Mouse (Mus musculus) adrenal gland, postnatal 14 days (tissue): ENCODE measurements at regions not wholly inside any gene's neighbourhood (a gene's known extent, or its start where the extent isn't known, plus 50 kb on each side); places are given as distances from the start of the nearest gene placed in this dataset.

Experiments used
- DNase-seq: peaks from one replicate; pipeline ENCODE4 v3.0.0; 2021; ENCODE audit warnings: mixed read lengths

- no peak for DNase-seq
These were observed 364.1 kb upstream of the 3110018I06Rik start for GRCm38 (mm10) chr12:107124263-107124885.

- DNase-seq = no peak
These were observed 363.2 kb upstream of the 3110018I06Rik start for GRCm38 (mm10) chr12:107125201-107125600.

GRCm38 (mm10) chr12:107126056-107126455, 362.4 kb upstream of the 3110018I06Rik start:
- DNase-seq = no peak

- DNase-seq = no peak
These were observed 360.8 kb upstream of the 3110018I06Rik start for GRCm38 (mm10) chr12:107127591-107127990.

GRCm38 (mm10) chr12:107129232-107129631, 359.2 kb upstream of the 3110018I06Rik start:
- no peak for DNase-seq

GRCm38 (mm10) chr12:107131351-107131750, 357.1 kb upstream of the 3110018I06Rik start:
- no peak for DNase-seq

GRCm38 (mm10) chr12:107131841-107132240, 356.6 kb upstream of the 3110018I06Rik start:
- no peak for DNase-seq

GRCm38 (mm10) chr12:107132501-107132900, 355.9 kb upstream of the 3110018I06Rik start:
- DNase-seq = no peak

GRCm38 (mm10) chr12:107134353-107134752, 354.1 kb upstream of the 3110018I06Rik start:
- DNase-seq = no peak

- DNase-seq = no peak
These were observed 349.6 kb upstream of the 3110018I06Rik start for GRCm38 (mm10) chr12:107138677-107139400.

GRCm38 (mm10) chr12:107140957-107141595, 347.4 kb upstream of the 3110018I06Rik start:
- no peak for DNase-seq

- DNase-seq = no peak
These were observed 346.2 kb upstream of the 3110018I06Rik start for GRCm38 (mm10) chr12:107142226-107142625.

- DNase-seq = no peak
These were observed 341.8 kb upstream of the 3110018I06Rik start for GRCm38 (mm10) chr12:107146608-107147121.

GRCm38 (mm10) chr12:107148451-107148850, 340.0 kb upstream of the 3110018I06Rik start:
- DNase-seq = no peak

GRCm38 (mm10) chr12:107151089-107151488, 337.3 kb upstream of the 3110018I06Rik start:
- DNase-seq = no peak

GRCm38 (mm10) chr12:107154668-107155067, 333.8 kb upstream of the 3110018I06Rik start:
- DNase-seq = no peak

- DNase-seq = no peak
These were observed 331.5 kb upstream of the 3110018I06Rik start for GRCm38 (mm10) chr12:107156791-107157428.

GRCm38 (mm10) chr12:107159126-107159525, 329.3 kb upstream of the 3110018I06Rik start:
- no peak for DNase-seq

- DNase-seq = peak; percentile 12
These were observed 328.3 kb upstream of the 3110018I06Rik start for GRCm38 (mm10) chr12:107160137-107160536.

- DNase-seq = no peak
These were observed 327.8 kb upstream of the 3110018I06Rik start for GRCm38 (mm10) chr12:107160628-107161027.

- no peak for DNase-seq
These were observed 317.5 kb upstream of the 3110018I06Rik start for GRCm38 (mm10) chr12:107170926-107171325.

- no peak for DNase-seq
These were observed 316.8 kb upstream of the 3110018I06Rik start for GRCm38 (mm10) chr12:107171676-107172075.

- DNase-seq = peak; percentile 25
These were observed 309.8 kb upstream of the 3110018I06Rik start for GRCm38 (mm10) chr12:107178676-107179075.
